Mouse (Mus musculus): Measurements from ENCODE around the gene Synj2. TPM values are rescaled to one million over a fixed set of nuclear protein-coding genes. Genes with fewer than 3 reads are reported as not detected.

The Synj2 gene
- total and polyA plus RNA-seq, 3 experiments = 1.2 to 2.5 TPM; not detected in 1

DNA sequence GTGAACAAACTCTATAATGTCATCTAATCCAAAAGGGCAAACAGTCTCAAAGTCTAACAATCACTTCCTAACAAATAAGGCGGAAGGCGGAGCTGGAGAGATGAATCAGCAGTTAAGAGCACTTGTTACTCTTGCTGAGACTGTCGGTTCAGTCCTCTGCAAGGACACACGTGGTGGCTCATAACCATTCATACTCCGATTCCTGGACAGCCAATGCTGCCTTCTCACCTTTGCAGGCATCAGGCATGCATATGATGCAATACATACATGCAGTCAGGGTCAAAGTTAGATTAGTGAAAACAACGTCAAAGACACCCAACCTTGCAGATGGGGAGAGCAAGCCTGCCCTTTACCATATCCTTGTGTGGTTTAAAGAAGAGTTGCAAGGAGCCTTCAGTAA, 150.5 kb downstream of the Synj2 start:
- Histone ChIP-seq H3K4me3 (ENCODE audit: control insufficient read depth in 1 of 2, insufficient read depth in 1 of 2, low read depth in 2 of 2, low read length in 2 of 2) (no peak overlapping the region), H3K36me3 (ENCODE audit: control insufficient read depth in 1 of 2, insufficient read depth in 2 of 2, low read length in 2 of 2) (peaks cover 0 to 13% of the 10 kb centered on the region in 2 experiments; a peak in 2 of 4 replicates), H3K27me3 (ENCODE audit: control insufficient read depth in 1 of 2, insufficient read depth in 2 of 2, low read length in 2 of 2) (no peaks in the 10 kb centered on the region), H3K4me1 (ENCODE audit: control insufficient read depth in 1 of 2, insufficient read depth in 2 of 2, low read length in 2 of 2) (peaks cover 4 to 16% of the 10 kb centered on the region in 2 experiments; a peak in 3 of 4 replicates), H3K9ac (ENCODE audit: control insufficient read depth, low read depth, low read length, poor library complexity, severe bottlenecking) (no peak overlapping the region), H3K9me3 (replicated peaks; ENCODE audit: insufficient read depth, low read length) (no peaks in the 10 kb centered on the region), H3K79me2 (ENCODE audit: control insufficient read depth, insufficient read depth, low read length, poor library complexity) (no peaks in the 10 kb centered on the region), H3K27ac (ENCODE audit: control insufficient read depth, low read depth, low read length) (no peak overlapping the region)
- no peak for DNase-seq (ENCODE audit: low read depth, low spot score)
- no peak for TF ChIP-seq SIN3A (IDR thresholded peaks at IDR 0.05; ENCODE audit: low read length)
- TF ChIP-seq CTCF (IDR thresholded peaks at IDR 0.05 in 2 of 3, conservative IDR thresholded peaks at IDR 0.05 in 1 of 3; ENCODE audit: control insufficient read depth in 1 of 3, insufficient read depth in 1 of 3, low read depth in 2 of 3, low read length in 3 of 3, poor library complexity in 1 of 3, severe bottlenecking in 1 of 3) = no peak
- TF ChIP-seq MAZ (IDR thresholded peaks at IDR 0.05; ENCODE audit: low read depth, low read length) = no peak
- no peak for TF ChIP-seq EP300 (IDR thresholded peaks at IDR 0.05; ENCODE audit: low read depth in 1 of 2, low read length in 2 of 2)
- TF ChIP-seq POLR2A (IDR thresholded peaks at IDR 0.05; ENCODE audit: control insufficient read depth in 1 of 2, insufficient read depth in 1 of 2, low read depth in 1 of 2, low read length in 2 of 2, poor library complexity in 1 of 2) = no peak
- no peak for TF ChIP-seq E2F4 (IDR thresholded peaks at IDR 0.05; ENCODE audit: borderline replicate concordance, low read depth, low read length)
- TF ChIP-seq NELFE (IDR thresholded peaks at IDR 0.05; ENCODE audit: low read depth, low read length) = no peak
- TF ChIP-seq TCF12 (IDR thresholded peaks at IDR 0.05; ENCODE audit: low read depth, low read length) = no peak
- TF ChIP-seq POLR2AphosphoS5 (IDR thresholded peaks at IDR 0.05; ENCODE audit: borderline replicate concordance, low read depth, low read length) = no peak
- no peak for TF ChIP-seq RCOR1 (IDR thresholded peaks at IDR 0.05; ENCODE audit: low read depth, low read length)

Other genes starting within 250 kb of the Synj2 start
- gene Snx9, start 100.0 kb upstream of the Synj2 start, total RNA-seq (2012; rRNA removed) = 12.6 and 12.9 TPM in 2 replicates
- gene Snx9, start 100.0 kb upstream of the Synj2 start, polyA plus RNA-seq (2012; ENCODE audit: insufficient read depth in 1 of 2, insufficient read length in 2 of 2, low read depth in 1 of 2, low replicate concordance in 2 of 2, missing spikeins in 1 of 2) = 10 to 100 TPM in 1 of 2 experiments, not detected in 1; 22.8 TPM
- 4.1 and 4.2 TPM in 2 replicates for gene Serac1, start 138.5 kb downstream of the Synj2 start, total RNA-seq (2012; rRNA removed)
- gene Serac1, start 138.5 kb downstream of the Synj2 start, polyA plus RNA-seq (2012; ENCODE audit: insufficient read depth in 1 of 2, insufficient read length in 2 of 2, low read depth in 1 of 2, low replicate concordance in 2 of 2, missing spikeins in 1 of 2) = 1 to 10 TPM in 1 of 2 experiments, not detected in 1; 5.9 TPM
- gene Gtf2h5, start 138.5 kb downstream of the Synj2 start, total RNA-seq (2012; rRNA removed) = 90.7 and 90.9 TPM in 2 replicates
- gene Gtf2h5, start 138.5 kb downstream of the Synj2 start, polyA plus RNA-seq (2012; ENCODE audit: insufficient read depth in 1 of 2, insufficient read length in 2 of 2, low read depth in 1 of 2, low replicate concordance in 2 of 2, missing spikeins in 1 of 2) = 10 to 100 TPM in 1 of 2 experiments, not detected in 1; 78.3 TPM
- gene Tulp4, start 165.2 kb downstream of the Synj2 start, total RNA-seq (2012; rRNA removed) = 49.0 and 59.2 TPM in 2 replicates
- 1 to 10 TPM in 1 of 2 experiments, not detected in 1; 7.7 TPM for gene Tulp4, start 165.2 kb downstream of the Synj2 start, polyA plus RNA-seq (2012; ENCODE audit: insufficient read depth in 1 of 2, insufficient read length in 2 of 2, low read depth in 1 of 2, low replicate concordance in 2 of 2, missing spikeins in 1 of 2)